Comparison of ENCODE assay signal across 23 mouse cellular contexts in the genomic region with DNA sequence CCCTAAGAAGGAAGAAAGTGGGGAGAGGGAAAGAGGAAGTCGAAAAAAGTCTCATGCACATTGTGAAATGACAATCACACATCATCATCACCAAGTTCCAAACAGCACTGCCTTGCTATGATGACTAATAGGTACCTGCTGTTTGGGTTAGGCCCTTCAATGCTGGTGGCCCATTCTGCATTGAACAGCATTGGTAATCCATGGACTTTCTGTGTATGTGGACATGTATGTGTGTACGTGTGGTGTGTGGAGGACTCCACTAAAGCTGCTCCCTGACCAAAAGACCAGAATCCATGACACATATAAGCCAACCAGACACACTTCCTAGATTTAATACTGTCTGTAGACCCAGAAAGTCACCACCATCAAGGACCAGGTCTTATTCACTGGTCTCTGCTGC. TPM values are rescaled to one million over a fixed set of nuclear protein-coding genes. Genes with fewer than 3 reads are reported as not detected.
DNase-seq lines count a peak whose midpoint lies in the region; ATAC-seq and TF ChIP-seq lines count a peak whose summit lies in the region.
"Had no signal": no experiment of that assay in that cellular context is flagged by ENCODE, and none has a peak within 500 bp of the region (broad histone marks: within the 10 kb centered on the region; RNA-seq: fewer than 3 reads in every experiment).

No protein-coding gene starts in this region.

- no peaks in the 10 kb centered on the region for H3K9me3 ChIP-seq in heart, embryonic 11.5 days (replicated peaks; ENCODE audit: control insufficient read depth, low read length)
- H3K9me3 ChIP-seq: embryonic facial prominence, embryonic 12.5 days; heart, embryonic 10.5 days; heart, embryonic 15.5 days; hindbrain, embryonic 13.5 days had no signal

- ATAC-seq in heart, embryonic 11.5 days (replicated peaks; ENCODE audit: insufficient number of reproducible peaks, low FRiP score, low TSS enrichment), result no peak
- ATAC-seq in granulocyte monocyte progenitor cell, adult 5-6 weeks (replicated peaks; ENCODE audit: poor library complexity, severe bottlenecking), result peak; percentile 28
- ATAC-seq in monocyte, adult 5-6 weeks (replicated peaks; ENCODE audit: insufficient number of reproducible peaks, low FRiP score, low TSS enrichment, poor library complexity, severe bottlenecking), result 0 out of 2 replicates have a peak, but pooled peaks have one; percentile 18
- ATAC-seq: CD4-positive, CD25-positive, alpha-beta regulatory T cell, adult 4 months; forebrain, embryonic 14.5 days; hindbrain, postnatal 0 days had no signal

- H3K27me3 ChIP-seq in heart, embryonic 11.5 days (ENCODE audit: control insufficient read depth, insufficient read depth, low read length), result peaks cover 46% of the 10 kb centered on the region

- TF ChIP-seq POLR2A in bone marrow macrophage, adult 2 months (IDR thresholded peaks at IDR 0.05; ENCODE audit: borderline replicate concordance, low read depth, low read length), result no peak

- peak; percentile 76 for DNase-seq in heart, adult 11 months
- DNase-seq in ovary, postnatal 36 days (ENCODE audit: low spot score), result no peak
- no peak for DNase-seq in right cerebral cortex, adult 18-20 months
- DNase-seq: B cell, adult 2 months; cerebellum, adult 11-12 months; cerebellum, adult 9-10 months; cerebellum, postnatal 25 days; gastrocnemius, adult 2 months; gastrocnemius, postnatal 25 days; heart, adult 18-20 months; heart, postnatal 14 days had no signal

- H3K4me2 ChIP-seq in heart, embryonic 11.5 days, result no peak overlapping the region
- H3K4me2 ChIP-seq: embryonic facial prominence, embryonic 12.5 days; heart, embryonic 15.5 days; hindbrain, embryonic 13.5 days had no signal

- 71% methylated on average over 2 of the region's 2 CpGs for WGBS in heart, embryonic 11.5 days (ENCODE audit: insufficient replicate concordance)

- TF ChIP-seq CTCF in bone marrow macrophage, adult 2 months (IDR thresholded peaks at IDR 0.05; ENCODE audit: low read depth, low read length), result no peak

- H3K27ac ChIP-seq in heart, embryonic 11.5 days (ENCODE audit: low read depth, low read length), result no peak overlapping the region
- H3K27ac ChIP-seq in bone marrow macrophage, adult 2 months (ENCODE audit: insufficient read depth, low read depth, low read length), result peak overlapping the region; percentile 54
- H3K27ac ChIP-seq: embryonic facial prominence, embryonic 12.5 days; gastrocnemius, adult 2 months; heart, embryonic 10.5 days; heart, embryonic 15.5 days; hindbrain, embryonic 13.5 days; hindbrain, postnatal 0 days had no signal

- no peaks in the 10 kb centered on the region for H3K36me3 ChIP-seq in heart, embryonic 11.5 days (ENCODE audit: control insufficient read depth, insufficient read depth, low read length)
- H3K36me3 ChIP-seq: embryonic facial prominence, embryonic 12.5 days; G1E; heart, embryonic 10.5 days; heart, embryonic 15.5 days; hindbrain, embryonic 13.5 days had no signal

- peaks cover 3% of the 10 kb centered on the region; the same call in 1 of the 2 replicates for H3K4me1 ChIP-seq in heart, embryonic 11.5 days (ENCODE audit: control insufficient read depth, insufficient read depth, low read length)
- H3K4me1 ChIP-seq in bone marrow macrophage, adult 2 months (ENCODE audit: control insufficient read depth, insufficient read depth, low read length), result peaks cover 48% of the 10 kb centered on the region

- no peak overlapping the region for H3K9ac ChIP-seq in heart, embryonic 11.5 days (ENCODE audit: low read depth, low read length)
- H3K9ac ChIP-seq: embryonic facial prominence, embryonic 12.5 days; heart, embryonic 15.5 days; hindbrain, embryonic 13.5 days had no signal

- H3K4me3 ChIP-seq in heart, embryonic 11.5 days (ENCODE audit: low read depth, low read length), result no peak overlapping the region
- H3K4me3 ChIP-seq in bone marrow macrophage, adult 2 months (ENCODE audit: insufficient read depth, low read length), result no peak overlapping the region
- H3K4me3 ChIP-seq: embryonic facial prominence, embryonic 12.5 days; gastrocnemius, adult 2 months; heart, embryonic 10.5 days; heart, embryonic 15.5 days; hindbrain, embryonic 13.5 days had no signal

RNA-seq across cellular contexts. Expression of gene Shtn1, which starts 3.9 kb away (rescaled TPM):
- polyA plus RNA-seq in heart, embryonic 11.5 days (2014; fragmentation: Nextera tagmentation; extraction: Ambion mirVana), result 0.76 and 1.0 TPM in 2 replicates
- polyA plus RNA-seq in bone marrow macrophage, adult 2 months (2012; ENCODE audit: insufficient read depth, insufficient read length, missing spikeins), result 79.0 and 83.6 TPM in 2 replicates
- total RNA-seq in granulocyte monocyte progenitor cell, adult 5-6 weeks (2014; fragmentation: Nextera tagmentation), result 1.2 TPM in 1 of 2 replicates, not detected in the other
- total RNA-seq in granulocyte monocyte progenitor cell, adult 5-6 weeks (2017), result 0.05 and 0.22 TPM in 2 replicates
- total RNA-seq in monocyte, adult 5-6 weeks (2017), result 4.2 to 9.3 TPM (median 6.3 TPM) in 3 replicates
- polyA plus RNA-seq: G1E had no signal
